Mouse (Mus musculus) heart, postnatal 36 days (tissue): ENCODE measurements around the gene E2f3. TPM values are rescaled to one million over a fixed set of nuclear protein-coding genes. Genes with fewer than 3 reads are reported as not detected.

Source experiments
- total RNA-seq, 2 experiments: library from RNA; stranded (reverse); gene quantifications; 2 replicates each; pipeline ENCODE4 v1.2.3; 2021

The E2f3 gene
- total RNA-seq, 2 experiments from 2014 or later, result 6.4 to 6.6 TPM

Other genes starting within 250 kb of the E2f3 start
- 10 to 100 TPM; 30.8 to 32.3 TPM for gene Cdkal1, start 130.4 kb downstream of the E2f3 start, total RNA-seq
- gene Mboat1, start 150.4 kb upstream of the E2f3 start, total RNA-seq, result 1 to 10 TPM; 1.2 TPM